Mouse (Mus musculus) liver, postnatal 0 days (tissue): ENCODE data around the gene Lhfp.

Source experiments
- CTCF ChIP-seq: sonication (generic); IDR thresholded peaks from 2 replicates; pipeline ENCODE4 v1.5.1; 2016; ENCODE audit warnings: antibody characterized with exemption, low read depth
- EP300 ChIP-seq: IDR thresholded peaks from 2 replicates; pipeline ENCODE4 v1.6.1; 2016; ENCODE audit warnings: antibody characterized with exemption, low read depth, mild to moderate bottlenecking

DNA sequence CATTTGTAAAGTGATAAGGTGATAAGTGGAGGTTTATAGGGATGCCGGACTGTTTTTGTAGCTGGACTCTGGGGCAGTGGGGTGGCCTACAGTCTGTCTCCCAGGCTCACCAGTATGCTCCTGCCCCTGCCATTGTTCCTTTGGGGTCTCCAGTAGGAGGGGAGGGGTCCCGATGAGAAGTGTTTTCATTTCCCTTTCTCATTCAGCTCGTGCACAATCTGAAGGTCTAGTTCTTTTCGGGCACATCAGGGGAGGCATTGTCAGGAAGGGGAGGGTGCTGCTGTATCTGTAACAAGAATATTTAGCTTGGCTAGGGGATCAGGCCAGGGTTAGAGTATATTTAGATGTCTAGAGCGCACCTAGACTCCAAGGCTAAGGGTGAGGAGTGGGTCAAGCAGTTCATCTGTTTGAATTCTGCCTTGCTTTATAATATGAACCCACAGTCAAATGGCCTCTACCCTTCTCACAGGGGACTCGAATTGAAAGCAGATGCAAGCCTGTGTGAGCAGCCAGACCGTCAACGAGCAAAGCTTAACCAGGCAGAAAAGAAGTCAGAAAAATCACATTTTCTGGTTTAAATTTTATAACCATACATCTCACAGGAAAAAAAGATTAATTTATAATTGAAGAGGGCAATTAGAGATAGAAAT lies 46.0 kb downstream of the Lhfp start:
- TF ChIP-seq EP300, result no peak
- no peak for TF ChIP-seq CTCF
